Mouse (Mus musculus) neural tube, embryonic 12.5 days (tissue): Measurements from ENCODE around the gene Dcbld2. TPM values are rescaled to one million over a fixed set of nuclear protein-coding genes. Genes with fewer than 3 reads are reported as not detected.

Source experiments
- ATAC-seq: fragments of 200-750 bp; cut with Nextera tagmentation; 2 replicates; pipeline ENCODE4 v1.8.0; 2017; ENCODE audit warnings: low read depth, mild to moderate bottlenecking, moderate TSS enrichment, moderate library complexity; ENCODE audit not compliant: low FRiP score
- H3K27ac ChIP-seq: fragments of 300-500 bp; sonication (generic); 2 replicates; pipeline ENCODE4 v1.5.1; 2016
- H3K27me3 ChIP-seq: fragments of 300-500 bp; sonication (generic); replicated peaks from 2 replicates; pipeline ENCODE4 v1.6.1; 2016; ENCODE audit warnings: mild to moderate bottlenecking
- H3K36me3 ChIP-seq: fragments of 300-500 bp; sonication (generic); 2 replicates; pipeline ENCODE4 v1.6.1; 2016; ENCODE audit warnings: mild to moderate bottlenecking
- H3K4me1 ChIP-seq: fragments of 300-500 bp; sonication (generic); 2 replicates; pipeline ENCODE4 v1.6.1; 2016
- H3K4me2 ChIP-seq: fragments of 300-500 bp; sonication (generic); replicated peaks from 2 replicates; pipeline ENCODE4 v1.6.1; 2016; ENCODE audit warnings: mild to moderate bottlenecking
- H3K4me3 ChIP-seq: fragments of 300-500 bp; sonication (generic); 2 replicates; pipeline ENCODE4 v1.5.1; 2016
- H3K9ac ChIP-seq: fragments of 300-500 bp; sonication (generic); 2 replicates; pipeline ENCODE4 v1.6.1; 2016; ENCODE audit warnings: mild to moderate bottlenecking
- H3K9me3 ChIP-seq: fragments of 300-500 bp; sonication (generic); 2 replicates; pipeline ENCODE4 v1.6.1; 2016; ENCODE audit warnings: mild to moderate bottlenecking
- WGBS: fragments of 180-500 bp; shearing (Covaris S2); methylation state at CpG from one replicate; pipeline ENCODE4 v1.1.7; 2016; 5-methylcytosine and 5-hydroxymethylcytosine counted together
- polyA plus RNA-seq: library from polyadenylated mRNA; unstranded; fragments of >200 nt; fragmentation: Nextera tagmentation; extraction: Ambion mirVana; gene quantifications from 2 replicates; pipeline ENCODE4 v1.2.1, GENCODE M21; 2016

Gene Dcbld2
- polyA plus RNA-seq = 15.3 and 19.0 TPM in 2 replicates

- H3K4me3 ChIP-seq = peak within 1 kb of the TSS; percentile 86
- no peaks in the 10 kb centered on the region for H3K27me3 ChIP-seq
- WGBS = under 1% methylated on average over 27 of the region's 32 CpGs
- H3K4me2 ChIP-seq = peak within 1 kb of the TSS; percentile 84
- H3K36me3 ChIP-seq = no peaks in the 10 kb centered on the region
- peak; percentile 99 for ATAC-seq
- H3K4me1 ChIP-seq = peaks cover 22% of the 10 kb centered on the region
- peak within 1 kb of the TSS; percentile 66 for H3K27ac ChIP-seq
- H3K9me3 ChIP-seq = no peaks in the 10 kb centered on the region
- H3K9ac ChIP-seq = peak within 1 kb of the TSS; percentile 91
Measured at GRCm38 (mm10) chr16:58408062-58408486, at the start of gene Dcbld2. Dcbld2 (plus strand) TSS chr16:58408443.

GRCm38 (mm10) chr16:58377170-58377569 lies 31.1 kb upstream of the Dcbld2 start:
- no peaks in the 10 kb centered on the region for H3K4me1 ChIP-seq
- no peaks in the 10 kb centered on the region for H3K27me3 ChIP-seq
- no peak overlapping the region for H3K4me3 ChIP-seq
- no peak overlapping the region for H3K27ac ChIP-seq
- H3K9me3 ChIP-seq = no peaks in the 10 kb centered on the region
- ATAC-seq = no peak
- 57% methylated on average over 1 of the region's 1 CpGs for WGBS
- no peak overlapping the region for H3K9ac ChIP-seq
- no peak overlapping the region for H3K4me2 ChIP-seq
- no peaks in the 10 kb centered on the region for H3K36me3 ChIP-seq

- no peaks in the 10 kb centered on the region for H3K27me3 ChIP-seq
- H3K36me3 ChIP-seq = no peaks in the 10 kb centered on the region
- H3K4me3 ChIP-seq = no peak overlapping the region
- no peak for ATAC-seq
- H3K9ac ChIP-seq = no peak overlapping the region
- no peak overlapping the region for H3K27ac ChIP-seq
- no peak overlapping the region for H3K4me2 ChIP-seq
- H3K9me3 ChIP-seq = no peaks in the 10 kb centered on the region
- no peaks in the 10 kb centered on the region for H3K4me1 ChIP-seq
- WGBS = 81% methylated on average over 13 of the region's 13 CpGs
Measured at GRCm38 (mm10) chr16:58377756-58378503, 30.3 kb upstream of the Dcbld2 start.

- Histone ChIP-seq H3K4me2 (no peak overlapping the region), H3K36me3 (no peaks in the 10 kb centered on the region), H3K4me1 (no peaks in the 10 kb centered on the region), H3K9ac (no peak overlapping the region), H3K27ac (no peak overlapping the region), H3K9me3 (no peaks in the 10 kb centered on the region), H3K27me3 (no peaks in the 10 kb centered on the region), H3K4me3 (no peak overlapping the region)
- ATAC-seq = no peak
- 85% methylated on average over 4 of the region's 4 CpGs for WGBS
Measured at GRCm38 (mm10) chr16:58386241-58386757, 21.9 kb upstream of the Dcbld2 start.

- H3K27ac ChIP-seq = no peak overlapping the region
Measured at GRCm38 (mm10) chr16:58389143-58389755, 19.0 kb upstream of the Dcbld2 start.

GRCm38 (mm10) chr16:58393036-58393435 lies 15.2 kb upstream of the Dcbld2 start:
- H3K27ac ChIP-seq = no peak overlapping the region
- 89% methylated on average over 3 of the region's 3 CpGs for WGBS
- no peak overlapping the region for H3K4me3 ChIP-seq
- no peak for ATAC-seq
- H3K9me3 ChIP-seq = no peaks in the 10 kb centered on the region
- H3K27me3 ChIP-seq = no peaks in the 10 kb centered on the region
- H3K4me2 ChIP-seq = no peak overlapping the region
- no peak overlapping the region for H3K9ac ChIP-seq
- H3K36me3 ChIP-seq = no peaks in the 10 kb centered on the region
- H3K4me1 ChIP-seq = no peaks in the 10 kb centered on the region

More at GRCm38 (mm10) chr16:58389143-58389755, 19.0 kb upstream of the Dcbld2 start:
- no peaks in the 10 kb centered on the region for H3K4me1 ChIP-seq
- no peaks in the 10 kb centered on the region for H3K9me3 ChIP-seq
- H3K4me2 ChIP-seq = no peak overlapping the region
- H3K9ac ChIP-seq = no peak overlapping the region
- ATAC-seq = peak; percentile 61
- H3K27me3 ChIP-seq = no peaks in the 10 kb centered on the region
- H3K36me3 ChIP-seq = no peaks in the 10 kb centered on the region
- 37% methylated on average over 7 of the region's 7 CpGs for WGBS
- H3K4me3 ChIP-seq = no peak overlapping the region

GRCm38 (mm10) chr16:58394156-58394555 lies 14.1 kb upstream of the Dcbld2 start:
- no peak overlapping the region for H3K4me2 ChIP-seq
- no peak for ATAC-seq
- no peaks in the 10 kb centered on the region for H3K27me3 ChIP-seq
- no peak overlapping the region for H3K27ac ChIP-seq
- no peak overlapping the region for H3K9ac ChIP-seq
- H3K36me3 ChIP-seq = no peaks in the 10 kb centered on the region
- WGBS = 81% methylated on average over 5 of the region's 5 CpGs
- H3K4me1 ChIP-seq = no peaks in the 10 kb centered on the region
- no peak overlapping the region for H3K4me3 ChIP-seq
- no peaks in the 10 kb centered on the region for H3K9me3 ChIP-seq

- Histone ChIP-seq H3K9me3 (no peaks in the 10 kb centered on the region), H3K4me1 (peaks cover 4% of the 10 kb centered on the region; the same call in 1 of the 2 replicates), H3K27me3 (no peaks in the 10 kb centered on the region), H3K4me2 (no peak overlapping the region), H3K4me3 (no peak overlapping the region), H3K36me3 (no peaks in the 10 kb centered on the region), H3K9ac (no peak overlapping the region), H3K27ac (no peak overlapping the region)
- no peak for ATAC-seq
- 87% methylated on average over 3 of the region's 3 CpGs for WGBS
Measured at GRCm38 (mm10) chr16:58398604-58399003, 9.6 kb upstream of the Dcbld2 start.

GRCm38 (mm10) chr16:58401079-58401478 lies 7.2 kb upstream of the Dcbld2 start:
- no peak for ATAC-seq
- Histone ChIP-seq H3K36me3 (no peaks in the 10 kb centered on the region), H3K27me3 (no peaks in the 10 kb centered on the region), H3K9me3 (no peaks in the 10 kb centered on the region), H3K27ac (no peak overlapping the region), H3K4me1 (peaks cover 9% of the 10 kb centered on the region; the same call in 1 of the 2 replicates), H3K4me3 (no peak overlapping the region), H3K4me2 (no peak overlapping the region), H3K9ac (no peak overlapping the region)
- 59% methylated on average over 2 of the region's 2 CpGs for WGBS

GRCm38 (mm10) chr16:58404665-58405064 lies 3.6 kb upstream of the Dcbld2 start:
- H3K4me1 ChIP-seq = peaks cover 12% of the 10 kb centered on the region; the same call in 1 of the 2 replicates
- no peak overlapping the region for H3K9ac ChIP-seq
- H3K27ac ChIP-seq = no peak overlapping the region
- H3K36me3 ChIP-seq = no peaks in the 10 kb centered on the region
- peak overlapping the region; percentile 7; the same call in 1 of the 2 replicates for H3K4me2 ChIP-seq
- no peak for ATAC-seq
- H3K27me3 ChIP-seq = no peaks in the 10 kb centered on the region
- 14% methylated on average over 7 of the region's 7 CpGs for WGBS
- no peaks in the 10 kb centered on the region for H3K9me3 ChIP-seq
- no peak overlapping the region for H3K4me3 ChIP-seq

GRCm38 (mm10) chr16:58405271-58405670 lies 3.0 kb upstream of the Dcbld2 start:
- H3K4me2 ChIP-seq = no peak overlapping the region
- WGBS = 82% methylated on average over 4 of the region's 4 CpGs
- no peak overlapping the region for H3K4me3 ChIP-seq
- H3K36me3 ChIP-seq = no peaks in the 10 kb centered on the region
- no peak overlapping the region for H3K9ac ChIP-seq
- ATAC-seq = no peak
- H3K4me1 ChIP-seq = peaks cover 15% of the 10 kb centered on the region; the same call in 1 of the 2 replicates
- H3K9me3 ChIP-seq = no peaks in the 10 kb centered on the region
- H3K27me3 ChIP-seq = no peaks in the 10 kb centered on the region
- no peak overlapping the region for H3K27ac ChIP-seq

- WGBS = under 1% methylated on average over 76 of the region's 89 CpGs
- Histone ChIP-seq H3K9ac (peak overlapping the region; percentile 91), H3K9me3 (no peaks in the 10 kb centered on the region), H3K4me2 (peak overlapping the region; percentile 84), H3K36me3 (no peaks in the 10 kb centered on the region), H3K27me3 (no peaks in the 10 kb centered on the region), H3K4me3 (peak overlapping the region; percentile 86), H3K27ac (peak overlapping the region; percentile 66; the same call in 1 of the 2 replicates), H3K4me1 (peaks cover 20% of the 10 kb centered on the region)
- peak; percentile 67 for ATAC-seq
Measured at GRCm38 (mm10) chr16:58408487-58409281, 441 bp downstream of the Dcbld2 start.
